Mouse (Mus musculus) heart, postnatal 25 days (tissue): ENCODE measurements at regions not wholly inside any gene's neighbourhood (a gene's known extent, or its start where the extent isn't known, plus 50 kb on each side); places are given as distances from the start of the nearest gene placed in this dataset.
"Not testable (repeated sequence)": the region's sequence is repeated elsewhere in the genome, so short reads cannot be mapped to it uniquely, and the experiment has no call there.

Source experiments
- DNase-seq: peaks from one replicate; pipeline ENCODE4 v3.0.0; 2022; ENCODE audit warnings: low spot score
- intact Hi-C: fragments of 180-260 bp; cut with DNase I; formaldehyde crosslinking; loops from one replicate; pipeline ENCODE4 v1.15.1; 2025

- intact Hi-C loops = loop anchor here (5.0 kb wide), 1 partner anchor 952 kb away; no protein-coding TSS in a partner anchor
These were observed 381.9 kb downstream of the Sox9 start for GRCm38 (mm10) chr11:113163941-113164340.

DNA sequence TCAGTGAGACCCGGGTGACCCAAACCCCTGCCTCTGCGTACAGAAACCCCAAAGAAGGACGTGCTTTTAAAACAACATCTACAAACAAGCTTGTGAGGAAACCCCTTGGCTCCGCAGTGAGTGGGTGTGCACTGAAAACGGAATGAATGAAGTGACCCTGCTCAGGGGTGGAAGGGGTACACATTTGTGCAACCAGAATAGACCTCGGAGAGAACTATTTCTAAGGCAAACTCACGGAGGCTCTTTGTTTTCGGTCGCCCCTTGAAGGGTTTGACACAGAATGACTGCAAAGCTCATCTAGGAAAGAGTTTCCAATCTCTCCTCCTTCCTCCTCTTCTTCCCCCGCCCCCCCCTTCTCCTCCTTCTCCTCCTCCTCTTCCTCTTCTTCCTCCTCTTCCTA is 382.5 kb downstream of the Sox9 start:
- intact Hi-C loops = loop anchor here (5.0 kb wide), 1 partner anchor 952 kb away; no protein-coding TSS in a partner anchor
- DNase-seq = no peak

More at GRCm38 (mm10) chr11:113163941-113164340, 381.9 kb downstream of the Sox9 start:
- DNase-seq = no peak

GRCm38 (mm10) chr11:113165069-113165795 is 383.2 kb downstream of the Sox9 start:
- peak; percentile 68 for DNase-seq
- intact Hi-C loops = loop anchor here (1.0 to 5.0 kb wide), 3 partner anchors 383 to 1628 kb away; partner anchors contain the start of gene Sox9

DNA sequence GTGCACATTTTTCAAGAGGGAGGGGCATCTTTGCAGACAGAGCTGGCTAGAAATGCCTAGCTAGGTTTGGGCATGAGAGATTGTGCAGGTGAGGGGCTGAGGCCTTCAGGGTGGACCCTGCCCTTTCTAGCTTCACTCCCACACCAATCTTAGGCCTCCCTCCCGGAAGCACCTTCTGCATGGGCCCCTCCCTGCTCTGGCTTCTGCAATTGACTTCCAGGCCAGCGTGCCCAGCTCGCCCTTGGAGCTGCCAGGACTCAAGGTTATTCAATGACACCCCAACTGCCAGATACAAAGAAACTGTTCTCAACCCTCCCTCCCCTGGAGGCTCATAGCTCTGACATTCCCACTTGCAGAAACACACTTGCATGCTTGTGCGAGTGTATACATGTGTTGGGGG is 384.5 kb downstream of the Sox9 start:
- DNase-seq = no peak
- intact Hi-C loops = loop anchor here (5.0 kb wide), 2 partner anchors 384 to 1514 kb away; partner anchors contain the start of gene Sox9

GRCm38 (mm10) chr11:113172497-113173140 is 390.6 kb downstream of the Sox9 start:
- intact Hi-C loops = loop anchor here (10.0 kb wide), 1 partner anchor 232 kb away; no protein-coding TSS in a partner anchor
- DNase-seq = peak; percentile 35

- not testable (repeated sequence) for DNase-seq
- intact Hi-C loops = loop anchor here (10.0 kb wide), 1 partner anchor 231 kb away; no protein-coding TSS in a partner anchor
These were observed 391.3 kb downstream of the Sox9 start for GRCm38 (mm10) chr11:113173317-113173716.

DNA sequence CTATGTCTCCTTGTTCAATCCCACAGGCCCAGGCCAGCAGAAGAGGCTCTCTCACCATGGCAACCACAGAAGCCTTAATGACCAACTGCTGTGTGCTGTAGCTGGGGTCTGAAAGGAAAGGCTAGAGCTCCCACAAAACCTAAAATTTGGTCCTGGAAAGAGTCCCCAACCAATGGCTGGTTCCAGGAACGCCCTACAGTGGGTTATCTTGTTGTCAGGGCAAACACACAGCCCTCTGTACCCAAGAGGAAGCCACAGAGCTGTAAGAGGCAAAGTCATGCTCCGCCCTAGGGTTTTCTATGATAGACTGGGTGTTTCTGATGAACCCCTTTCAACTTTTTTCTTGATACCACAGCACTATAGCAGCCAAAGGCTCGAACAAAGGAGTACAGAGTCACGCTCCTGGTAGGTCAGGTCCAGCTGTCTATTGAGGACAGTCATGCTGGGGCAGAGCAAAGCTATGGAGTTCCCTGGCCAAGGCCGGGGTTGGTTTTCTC is 392.0 kb downstream of the Sox9 start:
- intact Hi-C loops = loop anchor here (10.0 kb wide), 1 partner anchor 231 kb away; no protein-coding TSS in a partner anchor
- DNase-seq = no peak

GRCm38 (mm10) chr11:113175323-113175722 is 393.3 kb downstream of the Sox9 start:
- intact Hi-C loops = loop anchor here (5.0 to 10.0 kb wide), 3 partner anchors 122 to 442 kb away; partner anchors contain the start of gene Sstr2

GRCm38 (mm10) chr11:113176183-113176582 is 394.2 kb downstream of the Sox9 start:
- DNase-seq = no peak
- intact Hi-C loops = loop anchor here (5.0 to 10.0 kb wide), 3 partner anchors 121 to 441 kb away; partner anchors contain the start of gene Sstr2

More at GRCm38 (mm10) chr11:113175323-113175722, 393.3 kb downstream of the Sox9 start:
- no peak for DNase-seq

GRCm38 (mm10) chr11:113178375-113178774 is 396.4 kb downstream of the Sox9 start:
- intact Hi-C loops = loop anchor here (5.0 to 10.0 kb wide), 3 partner anchors 119 to 439 kb away; partner anchors contain the start of gene Sstr2
- no peak for DNase-seq

DNA sequence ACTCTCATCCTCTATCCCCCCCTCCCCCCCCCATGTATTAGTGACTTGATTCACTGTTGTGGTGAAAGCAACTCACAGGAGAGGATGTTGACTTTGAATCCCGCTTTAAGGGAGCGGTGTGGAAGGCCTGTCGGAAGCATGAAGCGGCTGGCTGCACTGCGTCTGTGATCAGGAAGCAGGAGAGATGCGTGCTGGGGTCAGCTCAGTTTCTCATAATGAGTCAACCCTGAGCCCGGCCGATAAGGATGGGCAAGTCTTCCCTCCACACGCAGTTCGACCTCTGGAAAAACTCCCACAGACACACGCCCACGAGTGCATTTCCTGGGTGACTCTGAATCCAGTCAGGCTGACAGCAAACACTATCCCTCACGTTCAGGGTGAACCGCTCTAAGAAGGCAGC is 398.0 kb downstream of the Sox9 start:
- intact Hi-C loops = no loop called here
- no peak for DNase-seq

DNA sequence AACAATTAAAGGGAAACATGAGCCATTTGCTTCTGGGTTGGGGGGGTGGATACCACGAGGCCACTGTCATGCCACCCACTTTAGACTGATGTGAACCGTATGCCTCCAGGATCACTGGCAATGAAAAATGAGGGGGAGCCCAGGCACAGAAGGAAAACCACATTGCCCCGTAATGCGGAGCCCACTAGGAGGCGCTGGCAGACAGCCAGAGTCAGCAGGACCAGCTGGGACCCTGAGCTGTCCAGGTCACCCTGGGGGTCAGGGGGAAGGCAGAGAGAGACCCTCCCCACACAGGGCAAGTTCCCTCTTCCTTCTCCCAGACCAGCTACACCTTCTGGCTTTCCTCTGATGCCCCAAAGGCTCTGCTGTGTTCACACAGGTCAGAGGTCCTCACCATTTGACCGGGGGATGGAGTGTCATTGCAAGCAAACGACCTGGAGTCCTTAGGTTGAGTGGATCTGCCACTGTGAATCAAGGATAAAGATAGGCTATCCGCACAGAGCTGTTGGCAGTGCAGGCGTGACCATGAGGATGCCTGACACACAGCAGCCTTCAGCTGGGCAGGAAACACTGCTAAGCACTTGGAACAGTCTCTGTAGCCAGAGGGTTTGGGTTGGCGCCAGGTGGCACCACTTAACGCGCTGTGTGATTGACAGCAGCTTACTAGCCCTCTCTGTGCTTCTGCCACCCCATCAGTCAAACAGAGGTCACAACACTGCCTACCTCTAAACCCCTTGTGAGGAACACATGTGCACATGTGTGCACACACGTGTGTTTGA is 400.2 kb downstream of the Sox9 start:
- intact Hi-C loops = no loop called here
- no peak for DNase-seq

- intact Hi-C loops = no loop called here
- no peak for DNase-seq
These were observed 401.5 kb downstream of the Sox9 start for GRCm38 (mm10) chr11:113183556-113183955.

DNA sequence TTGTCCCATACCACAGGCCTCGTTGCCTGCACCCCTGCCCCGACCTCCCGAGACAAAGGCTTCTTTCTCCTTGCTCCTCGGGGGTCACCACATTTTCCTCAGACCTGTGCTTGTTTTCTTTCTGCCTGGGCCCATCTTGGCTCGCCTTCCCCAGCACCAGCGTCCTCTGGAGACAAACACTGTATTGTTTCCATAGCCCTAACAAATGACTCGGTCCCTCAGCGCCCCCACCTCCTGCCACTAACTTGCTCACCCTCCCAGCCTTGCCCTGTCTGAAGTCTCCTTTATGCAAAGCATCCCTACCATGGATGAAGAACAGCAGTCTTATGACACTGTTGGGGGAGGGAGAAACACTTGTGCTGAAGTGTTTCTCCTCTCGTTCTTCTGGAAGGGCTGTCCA is 402.1 kb downstream of the Sox9 start:
- intact Hi-C loops = no loop called here
- no peak for DNase-seq

GRCm38 (mm10) chr11:113187407-113187806 is 405.4 kb downstream of the Sox9 start:
- intact Hi-C loops = no loop called here
- no peak for DNase-seq

- intact Hi-C loops = no loop called here
These were observed 406.4 kb downstream of the Sox9 start for GRCm38 (mm10) chr11:113188263-113188920.

DNA sequence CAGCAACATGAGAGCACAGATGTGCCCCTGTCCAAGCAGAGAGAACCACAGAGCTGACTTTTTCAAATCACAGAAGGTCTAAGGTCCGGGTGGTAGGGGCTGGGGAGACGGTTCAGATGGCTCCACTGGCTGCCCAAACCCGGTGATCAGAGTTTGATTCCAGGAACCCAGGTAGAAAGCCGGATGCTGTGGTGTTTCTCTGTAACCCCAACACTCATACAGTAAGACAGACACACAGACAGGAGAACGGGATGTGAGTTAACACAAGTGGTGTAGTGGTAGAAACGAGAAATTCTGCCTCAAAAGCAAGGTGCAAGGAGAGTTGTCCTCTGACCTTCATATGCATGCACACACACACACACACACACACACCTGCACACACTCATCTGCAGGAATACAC is 408.0 kb downstream of the Sox9 start:
- intact Hi-C loops = no loop called here
- DNase-seq = no peak

More at GRCm38 (mm10) chr11:113188263-113188920, 406.4 kb downstream of the Sox9 start:
- no peak for DNase-seq

DNA sequence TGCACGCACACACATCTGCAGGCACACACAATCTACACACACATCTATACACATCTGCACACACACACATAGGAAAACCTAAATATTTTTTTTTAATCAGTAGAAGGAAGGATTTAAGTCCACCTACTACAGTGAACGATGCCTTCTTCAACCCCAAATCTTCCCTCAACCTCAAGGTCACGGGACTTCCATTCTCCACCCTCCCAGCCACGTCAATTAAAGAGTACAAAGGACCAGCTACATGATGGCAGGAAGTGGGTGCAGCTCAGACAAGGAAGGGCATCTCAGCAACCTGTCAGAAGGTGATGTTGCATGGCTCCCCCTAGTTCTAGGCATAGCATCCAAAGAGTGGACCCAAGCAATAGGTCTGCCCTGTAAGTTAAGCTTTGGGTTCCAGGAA is 408.5 kb downstream of the Sox9 start:
- DNase-seq = no peak
- intact Hi-C loops = no loop called here

- intact Hi-C loops = no loop called here
- no peak for DNase-seq
These were observed 409.0 kb downstream of the Sox9 start for GRCm38 (mm10) chr11:113191006-113191405.
